Mouse (Mus musculus) CH12.LX (cell line): ENCODE data around the gene Exosc2.
"Not testable (repeated sequence)": the region's sequence is repeated elsewhere in the genome, so short reads cannot be mapped to it uniquely, and the experiment has no call there.

Experiments used
- CTCF ChIP-seq, 2 experiments: IDR thresholded peaks in 1 of 2; conservative IDR thresholded peaks in 1 of 2; 2 replicates each; pipeline ENCODE4 v1.5.1; 2011 to 2012; ENCODE audit warnings: low read depth in 2 of 2, low read length in 2 of 2, improper control_type of control experiment in 1 of 2, inconsistent platforms in 1 of 2, mild to moderate bottlenecking in 1 of 2, moderate library complexity in 1 of 2
- NRF1 ChIP-seq: IDR thresholded peaks from 2 replicates; pipeline ENCODE4 v1.6.1; 2014; ENCODE audit warnings: low read depth, mild to moderate bottlenecking, inconsistent platforms, low read length, improper control_type of control experiment, moderate library complexity
- POLR2A ChIP-seq: IDR thresholded peaks from 2 replicates; pipeline ENCODE4 v1.6.1; 2011; ENCODE audit warnings: low read depth, mild to moderate bottlenecking, improper control_type of control experiment, low read length
- USF1 ChIP-seq: IDR thresholded peaks from 2 replicates; pipeline ENCODE4 v1.6.1; 2014; ENCODE audit warnings: low read depth, mild to moderate bottlenecking, inconsistent platforms, low read length, improper control_type of control experiment
- USF2 ChIP-seq: conservative IDR thresholded peaks from 2 replicates; pipeline ENCODE4 v1.6.1; 2011; ENCODE audit warnings: low read depth, low read length, improper control_type of control experiment

- TF ChIP-seq CTCF (conservative IDR thresholded peaks at IDR 0.05 in 1 of 2, IDR thresholded peaks at IDR 0.05 in 1 of 2; ENCODE audit: low read depth in 2 of 2, low read length in 2 of 2): peak in 1 of 2 experiments; percentile 22; a peak in 1 of 4 replicates
- TF ChIP-seq USF1, POLR2A, USF2, NRF1: not testable (repeated sequence)
Measured at GRCm38 (mm10) chr2:31681051-31681707, 10.7 kb downstream of the Exosc2 start.
